Comparison of ENCODE assay signal across 11 mouse cellular contexts in genomic region chr6:92014936-92015335, GRCm38 (mm10). TPM values are rescaled to one million over a fixed set of nuclear protein-coding genes. Genes with fewer than 3 reads are reported as not detected.
DNase-seq lines count a peak whose midpoint lies in the region; ATAC-seq and TF ChIP-seq lines count a peak whose summit lies in the region.
"Had no signal": no experiment of that assay in that cellular context is flagged by ENCODE, and none has a peak within 500 bp of the region (broad histone marks: within the 10 kb centered on the region; RNA-seq: fewer than 3 reads in every experiment).

No protein-coding gene starts in this region.

- DNase-seq in kidney, adult 11 months: peak; percentile 70
- peak; percentile 55 to 61 for DNase-seq in adrenal gland, postnatal 36 days
- DNase-seq in kidney, adult 8-10 months: peak; percentile 57 to 76
- peak; percentile 64 for DNase-seq in lung, postnatal 14 days
- no peak for DNase-seq in thymus, postnatal 10 days (ENCODE audit: low spot score in 2 of 2)
- DNase-seq in cerebellum, adult 2 months: no peak
- no peak for DNase-seq in thymus, adult 18-20 months
- DNase-seq: liver, embryonic 13.5 days had no signal

- no peaks in the 10 kb centered on the region for H3K36me3 ChIP-seq in kidney, embryonic 14.5 days (ENCODE audit: control insufficient read depth, insufficient read depth, low read length)
- H3K36me3 ChIP-seq: hindbrain, embryonic 15.5 days; liver, embryonic 13.5 days; neural tube, embryonic 12.5 days had no signal

- H3K9me3 ChIP-seq in kidney, embryonic 14.5 days (ENCODE audit: control insufficient read depth, low read length): no peaks in the 10 kb centered on the region
- H3K9me3 ChIP-seq: hindbrain, embryonic 15.5 days; liver, embryonic 13.5 days; neural tube, embryonic 12.5 days had no signal

- no peak for ATAC-seq in kidney, embryonic 14.5 days (ENCODE audit: low FRiP score, low TSS enrichment)

- H3K9ac ChIP-seq in kidney, embryonic 14.5 days (ENCODE audit: low read depth, low read length): no peak overlapping the region
- H3K9ac ChIP-seq: hindbrain, embryonic 15.5 days; liver, embryonic 13.5 days; neural tube, embryonic 12.5 days had no signal

- H3K4me1 ChIP-seq in kidney, embryonic 14.5 days (ENCODE audit: control insufficient read depth, insufficient read depth, low read length): no peaks in the 10 kb centered on the region
- peaks cover 9% of the 10 kb centered on the region for H3K4me1 ChIP-seq in cerebellum, adult 2 months (ENCODE audit: control insufficient read depth, insufficient read depth, low read length)
- H3K4me1 ChIP-seq: neural tube, embryonic 12.5 days had no signal

- H3K27ac ChIP-seq in kidney, embryonic 14.5 days (ENCODE audit: low read depth, low read length): no peak overlapping the region
- no peak overlapping the region for H3K27ac ChIP-seq in cerebellum, adult 2 months (ENCODE audit: insufficient read depth, low read length)
- H3K27ac ChIP-seq: hindbrain, embryonic 15.5 days; liver, embryonic 13.5 days; neural tube, embryonic 12.5 days had no signal

- TF ChIP-seq CTCF in cerebellum, adult 2 months (IDR thresholded peaks at IDR 0.05; ENCODE audit: borderline replicate concordance, insufficient read depth, low read depth, low read length): no peak

- H3K4me2 ChIP-seq in kidney, embryonic 14.5 days (replicated peaks; ENCODE audit: low read depth, low read length): no peak overlapping the region
- H3K4me2 ChIP-seq: hindbrain, embryonic 15.5 days; liver, embryonic 13.5 days; neural tube, embryonic 12.5 days had no signal

- H3K4me3 ChIP-seq in kidney, embryonic 14.5 days (ENCODE audit: low read length): no peak overlapping the region
- no peak overlapping the region for H3K4me3 ChIP-seq in cerebellum, adult 2 months (replicated peaks; ENCODE audit: insufficient read depth, low read depth, low read length)
- H3K4me3 ChIP-seq: hindbrain, embryonic 15.5 days; liver, embryonic 13.5 days; neural tube, embryonic 12.5 days had no signal

- no peak for TF ChIP-seq POLR2A in cerebellum, adult 2 months (IDR thresholded peaks at IDR 0.05; ENCODE audit: borderline replicate concordance, insufficient read depth, low read length)

- 69% methylated on average over 7 of the region's 7 CpGs for WGBS in kidney, embryonic 14.5 days
- 94% methylated on average over 7 of the region's 7 CpGs for WGBS in cerebellum, adult 2 months

- H3K27me3 ChIP-seq in kidney, embryonic 14.5 days (ENCODE audit: control insufficient read depth, insufficient read depth, low read length): no peaks in the 10 kb centered on the region
- H3K27me3 ChIP-seq in cerebellum, adult 2 months (ENCODE audit: control insufficient read depth, insufficient read depth, low read length): no peaks in the 10 kb centered on the region
- H3K27me3 ChIP-seq: hindbrain, embryonic 15.5 days; liver, embryonic 13.5 days; neural tube, embryonic 12.5 days had no signal

RNA-seq across cellular contexts. Expression of gene Fgd5, which starts 36.3 kb away (rescaled TPM):
- polyA plus RNA-seq in kidney, embryonic 14.5 days (2014; fragmentation: Nextera tagmentation; extraction: Ambion mirVana): 9.7 and 14.0 TPM in 2 replicates
- 10 to 100 TPM; 11.4 to 21.4 TPM for total RNA-seq in adrenal gland, postnatal 36 days (2021)
- 4.5 and 4.9 TPM in 2 replicates for polyA plus RNA-seq in cerebellum, adult 2 months (2012; rRNA removed)

Comparison
In these comparisons a context has a peak if more than half of its experiments do, and no peak if none do; other contexts are left out.
1. DNase-seq: peak in kidney, adult 11 months (single experiment), adrenal gland, postnatal 36 days (2 of 2), kidney, adult 8-10 months (2 of 2) and lung, postnatal 14 days (single experiment); none in thymus, postnatal 10 days (0 of 2), cerebellum, adult 2 months (0 of 2) and thymus, adult 18-20 months (0 of 2).